Mouse (Mus musculus): ENCODE results near the gene Nt5dc2.

DNA sequence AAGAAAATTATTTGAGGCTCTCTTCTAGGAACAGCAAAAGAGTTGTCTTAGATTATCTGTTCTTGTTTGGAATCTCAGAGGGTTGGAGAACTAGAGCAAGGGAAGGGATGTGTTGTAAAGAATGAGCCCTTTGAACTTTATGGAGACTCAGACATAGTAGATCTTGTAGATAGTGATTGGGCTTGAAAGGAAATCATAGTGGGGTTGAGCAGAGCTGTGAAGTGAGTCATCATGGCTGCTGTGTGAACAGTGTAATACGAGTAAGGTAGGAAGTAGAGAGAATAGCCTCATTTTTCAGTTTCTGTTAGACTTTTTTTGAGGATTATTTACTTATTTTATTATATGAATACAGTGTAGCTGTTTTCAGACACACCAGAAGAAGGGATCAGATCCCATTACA, 40.9 kb upstream of the Nt5dc2 start:
- TF ChIP-seq POLR2A (IDR thresholded peaks at IDR 0.05; ENCODE audit: low read depth, low read length) (no peak), CHD2 (IDR thresholded peaks at IDR 0.05; ENCODE audit: low read length) (no peak), SMC3 (IDR thresholded peaks at IDR 0.05; ENCODE audit: low read depth, low read length) (no peak), CTCF (conservative IDR thresholded peaks at IDR 0.05 in 1 of 2, IDR thresholded peaks at IDR 0.05 in 1 of 2; ENCODE audit: low read depth in 2 of 2, low read length in 2 of 2) (no peak), MAX (IDR thresholded peaks at IDR 0.05; ENCODE audit: low read length) (no peak), PAX5 (IDR thresholded peaks at IDR 0.05; ENCODE audit: low read length) (no peak), HCFC1 (IDR thresholded peaks at IDR 0.05; ENCODE audit: low read depth, low read length) (no peak)

Measured in CH12.LX (cell line).